Mouse (Mus musculus): Measurements from ENCODE around the gene Aspscr1. TPM values are rescaled to one million over a fixed set of nuclear protein-coding genes. Genes with fewer than 3 reads are reported as not detected.
"Not testable (repeated sequence)": the region's sequence is repeated elsewhere in the genome, so short reads cannot be mapped to it uniquely, and the experiment has no call there.

Gene Aspscr1
- polyA plus RNA-seq, 1 experiment: 183 TPM

GRCm38 (mm10) chr11:120661076-120661460 lies 11.7 kb upstream of the Aspscr1 start, which contains the start of gene Notum:
TSS of gene Notum (minus strand) at chr11:120661175.
- WGBS: 3% methylated on average over 35 of the region's 35 CpGs
- TF ChIP-seq POLR2A (IDR thresholded peaks at IDR 0.05; ENCODE audit: control insufficient read depth, extremely low read depth, insufficient read depth, low read length, poor library complexity) (no peak), CTCF (IDR thresholded peaks at IDR 0.05; ENCODE audit: borderline replicate concordance, control insufficient read depth, extremely low read depth, insufficient read depth, low read length, poor library complexity) (no peak)
- peaks cover 14% of the 10 kb centered on the region for H3K4me1 ChIP-seq (replicated peaks; ENCODE audit: control insufficient read depth, insufficient read depth, low read length)
- H3K36me3 ChIP-seq (ENCODE audit: control insufficient read depth, insufficient read depth, low read length): no peaks in the 10 kb centered on the region
- no peak within 1 kb of the TSS for H3K27ac ChIP-seq (ENCODE audit: control insufficient read depth, insufficient read depth, low read length)
- no peak for DNase-seq
- H3K27me3 ChIP-seq (ENCODE audit: control insufficient read depth, insufficient read depth, low read length): peaks cover 25% of the 10 kb centered on the region
- H3K4me3 ChIP-seq (ENCODE audit: control insufficient read depth, insufficient read depth, low read length): peak within 1 kb of the TSS; percentile 15

- WGBS: 89% methylated on average over 6 of the region's 6 CpGs
- no peak overlapping the region for H3K27ac ChIP-seq (ENCODE audit: control insufficient read depth, insufficient read depth, low read length)
- H3K4me1 ChIP-seq (replicated peaks; ENCODE audit: control insufficient read depth, insufficient read depth, low read length): peaks cover 14% of the 10 kb centered on the region
- no peaks in the 10 kb centered on the region for H3K36me3 ChIP-seq (ENCODE audit: control insufficient read depth, insufficient read depth, low read length)
- peaks cover 25% of the 10 kb centered on the region for H3K27me3 ChIP-seq (ENCODE audit: control insufficient read depth, insufficient read depth, low read length)
- no peak overlapping the region for H3K4me3 ChIP-seq (ENCODE audit: control insufficient read depth, insufficient read depth, low read length)
- no peak for DNase-seq
- no peak for TF ChIP-seq CTCF (IDR thresholded peaks at IDR 0.05; ENCODE audit: borderline replicate concordance, control insufficient read depth, extremely low read depth, insufficient read depth, low read length, poor library complexity)
- no peak for TF ChIP-seq POLR2A (IDR thresholded peaks at IDR 0.05; ENCODE audit: control insufficient read depth, extremely low read depth, insufficient read depth, low read length, poor library complexity)
Observed at GRCm38 (mm10) chr11:120662759-120663158, 10.0 kb upstream of the Aspscr1 start.

GRCm38 (mm10) chr11:120663714-120664113 lies 9.1 kb upstream of the Aspscr1 start:
- TF ChIP-seq POLR2A (IDR thresholded peaks at IDR 0.05; ENCODE audit: control insufficient read depth, extremely low read depth, insufficient read depth, low read length, poor library complexity): no peak
- TF ChIP-seq CTCF (IDR thresholded peaks at IDR 0.05; ENCODE audit: borderline replicate concordance, control insufficient read depth, extremely low read depth, insufficient read depth, low read length, poor library complexity): no peak
- H3K4me1 ChIP-seq (replicated peaks; ENCODE audit: control insufficient read depth, insufficient read depth, low read length): peaks cover 14% of the 10 kb centered on the region
- no peaks in the 10 kb centered on the region for H3K36me3 ChIP-seq (ENCODE audit: control insufficient read depth, insufficient read depth, low read length)
- 97% methylated on average over 5 of the region's 5 CpGs for WGBS
- no peak overlapping the region for H3K4me3 ChIP-seq (ENCODE audit: control insufficient read depth, insufficient read depth, low read length)
- H3K27me3 ChIP-seq (ENCODE audit: control insufficient read depth, insufficient read depth, low read length): peaks cover 25% of the 10 kb centered on the region
- no peak for DNase-seq
- no peak overlapping the region for H3K27ac ChIP-seq (ENCODE audit: control insufficient read depth, insufficient read depth, low read length)

GRCm38 (mm10) chr11:120665406-120665805 lies 7.4 kb upstream of the Aspscr1 start:
- Histone ChIP-seq H3K4me1 (replicated peaks; ENCODE audit: control insufficient read depth, insufficient read depth, low read length) (peaks cover 6% of the 10 kb centered on the region), H3K27ac (ENCODE audit: control insufficient read depth, insufficient read depth, low read length) (no peak overlapping the region), H3K27me3 (ENCODE audit: control insufficient read depth, insufficient read depth, low read length) (peaks cover 13% of the 10 kb centered on the region), H3K36me3 (ENCODE audit: control insufficient read depth, insufficient read depth, low read length) (no peaks in the 10 kb centered on the region), H3K4me3 (ENCODE audit: control insufficient read depth, insufficient read depth, low read length) (no peak overlapping the region)
- WGBS: 92% methylated on average over 3 of the region's 3 CpGs
- no peak for DNase-seq
- TF ChIP-seq CTCF (IDR thresholded peaks at IDR 0.05; ENCODE audit: borderline replicate concordance, control insufficient read depth, extremely low read depth, insufficient read depth, low read length, poor library complexity): no peak
- no peak for TF ChIP-seq POLR2A (IDR thresholded peaks at IDR 0.05; ENCODE audit: control insufficient read depth, extremely low read depth, insufficient read depth, low read length, poor library complexity)

- Histone ChIP-seq H3K4me3 (ENCODE audit: control insufficient read depth, insufficient read depth, low read length) (no peak overlapping the region), H3K27me3 (ENCODE audit: control insufficient read depth, insufficient read depth, low read length) (peaks cover 4% of the 10 kb centered on the region), H3K36me3 (ENCODE audit: control insufficient read depth, insufficient read depth, low read length) (no peaks in the 10 kb centered on the region), H3K4me1 (replicated peaks; ENCODE audit: control insufficient read depth, insufficient read depth, low read length) (no peaks in the 10 kb centered on the region), H3K27ac (ENCODE audit: control insufficient read depth, insufficient read depth, low read length) (no peak overlapping the region)
- DNase-seq: no peak
- WGBS: 78% methylated on average over 3 of the region's 3 CpGs
- TF ChIP-seq CTCF (IDR thresholded peaks at IDR 0.05; ENCODE audit: borderline replicate concordance, control insufficient read depth, extremely low read depth, insufficient read depth, low read length, poor library complexity) (no peak), POLR2A (IDR thresholded peaks at IDR 0.05; ENCODE audit: control insufficient read depth, extremely low read depth, insufficient read depth, low read length, poor library complexity) (no peak)
Observed at GRCm38 (mm10) chr11:120666617-120667016, 6.2 kb upstream of the Aspscr1 start.

- Histone ChIP-seq H3K4me3 (ENCODE audit: control insufficient read depth, insufficient read depth, low read length) (peak overlapping the region; percentile 80), H3K27ac (ENCODE audit: control insufficient read depth, insufficient read depth, low read length) (peak overlapping the region; percentile 4; the same call in 1 of the 2 replicates), H3K27me3 (ENCODE audit: control insufficient read depth, insufficient read depth, low read length) (no peaks in the 10 kb centered on the region), H3K4me1 (replicated peaks; ENCODE audit: control insufficient read depth, insufficient read depth, low read length) (peaks cover 17% of the 10 kb centered on the region), H3K36me3 (ENCODE audit: control insufficient read depth, insufficient read depth, low read length) (peaks cover 4% of the 10 kb centered on the region; the same call in 1 of the 2 replicates)
- 38% methylated on average over 12 of the region's 12 CpGs for WGBS
- no peak for TF ChIP-seq CTCF (IDR thresholded peaks at IDR 0.05; ENCODE audit: borderline replicate concordance, control insufficient read depth, extremely low read depth, insufficient read depth, low read length, poor library complexity)
- no peak for TF ChIP-seq POLR2A (IDR thresholded peaks at IDR 0.05; ENCODE audit: control insufficient read depth, extremely low read depth, insufficient read depth, low read length, poor library complexity)
- DNase-seq: peak; percentile 6
Observed at GRCm38 (mm10) chr11:120673594-120674122, 885 bp downstream of the Aspscr1 start.

- 74% methylated on average over 5 of the region's 5 CpGs for WGBS
- not testable (repeated sequence) for DNase-seq; H3K27ac ChIP-seq (ENCODE audit: control insufficient read depth, insufficient read depth, low read length); H3K27me3 ChIP-seq (ENCODE audit: control insufficient read depth, insufficient read depth, low read length); H3K4me3 ChIP-seq (ENCODE audit: control insufficient read depth, insufficient read depth, low read length)
- Histone ChIP-seq H3K4me1 (replicated peaks; ENCODE audit: control insufficient read depth, insufficient read depth, low read length) (peaks cover 17% of the 10 kb centered on the region), H3K36me3 (ENCODE audit: control insufficient read depth, insufficient read depth, low read length) (peaks cover 13% of the 10 kb centered on the region; the same call in 1 of the 2 replicates)
Observed at GRCm38 (mm10) chr11:120675875-120676274, 3.1 kb downstream of the Aspscr1 start.

All from thymus, adult 2 months (tissue).